Mouse (Mus musculus) embryonic facial prominence, embryonic 13.5 days (tissue): Measurements from ENCODE around the gene Ociad2. TPM values are rescaled to one million over a fixed set of nuclear protein-coding genes. Genes with fewer than 3 reads are reported as not detected.

ENCODE experiments used
- ATAC-seq: fragments of 200-750 bp; cut with Nextera tagmentation; 2 replicates; pipeline ENCODE4 v1.8.0; 2017; ENCODE audit warnings: low read depth; ENCODE audit not compliant: insufficient number of reproducible peaks, insufficient read depth, low FRiP score, low TSS enrichment
- H3K27ac ChIP-seq: fragments of 300-500 bp; sonication (generic); 2 replicates; pipeline ENCODE4 v1.5.1; 2015; ENCODE audit warnings: moderate library complexity, mild to moderate bottlenecking, inconsistent platforms
- H3K27me3 ChIP-seq: fragments of 300-500 bp; sonication (generic); 2 replicates; pipeline ENCODE4 v1.6.1; 2015; ENCODE audit warnings: mild to moderate bottlenecking, inconsistent platforms
- H3K36me3 ChIP-seq: fragments of 300-500 bp; sonication (generic); 2 replicates; pipeline ENCODE4 v1.6.1; 2015; ENCODE audit warnings: mild to moderate bottlenecking, inconsistent platforms
- H3K4me1 ChIP-seq: fragments of 300-500 bp; sonication (generic); 2 replicates; pipeline ENCODE4 v1.6.1; 2015; ENCODE audit warnings: inconsistent platforms
- H3K4me2 ChIP-seq: fragments of 300-500 bp; sonication (generic); 2 replicates; pipeline ENCODE4 v1.6.1; 2015; ENCODE audit warnings: moderate library complexity, mild to moderate bottlenecking, inconsistent platforms
- H3K4me3 ChIP-seq: fragments of 300-500 bp; sonication (generic); 2 replicates; pipeline ENCODE4 v1.5.1; 2015; ENCODE audit warnings: mild to moderate bottlenecking, inconsistent platforms
- H3K9ac ChIP-seq: fragments of 300-500 bp; sonication (generic); 2 replicates; pipeline ENCODE4 v1.6.1; 2015; ENCODE audit warnings: mild to moderate bottlenecking, inconsistent platforms
- H3K9me3 ChIP-seq: fragments of 300-500 bp; sonication (generic); 2 replicates; pipeline ENCODE4 v1.6.1; 2016; ENCODE audit warnings: inconsistent platforms
- WGBS: fragments of 180-500 bp; shearing (Covaris S2); methylation state at CpG from one replicate; pipeline ENCODE4 v1.1.7; 2015; ENCODE audit warnings: mixed read lengths; 5-methylcytosine and 5-hydroxymethylcytosine counted together
- polyA plus RNA-seq: library from polyadenylated mRNA; unstranded; fragments of >200 nt; fragmentation: Nextera tagmentation; extraction: Ambion mirVana; gene quantifications from 2 replicates; pipeline ENCODE4 v1.2.1, GENCODE M21; 2015

The Ociad2 gene
- polyA plus RNA-seq, 1 experiment from 2014 or later: 12.9 TPM

DNA sequence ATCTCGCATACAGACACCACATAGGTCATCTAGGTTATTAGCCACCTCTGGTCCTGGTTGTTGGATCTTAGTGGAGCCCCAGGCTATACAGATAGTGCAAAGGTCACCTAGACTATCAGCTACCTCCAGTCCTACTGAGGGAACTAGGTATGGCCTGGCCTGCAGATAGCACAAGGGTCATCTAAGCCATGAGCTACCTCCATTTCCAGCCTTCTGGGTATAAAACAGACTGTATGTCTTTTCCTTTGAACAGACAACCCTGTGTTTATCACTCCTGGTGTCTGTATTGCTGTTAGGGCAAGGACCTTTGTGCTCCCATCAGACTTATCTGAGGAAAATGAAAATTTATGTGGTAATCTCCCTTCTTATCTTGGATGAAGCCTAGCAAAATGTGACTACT, 11.0 kb upstream of the Ociad2 start:
- ATAC-seq: no peak
- no peaks in the 10 kb centered on the region for H3K9me3 ChIP-seq
- H3K9ac ChIP-seq: no peak overlapping the region
- 90% methylated on average over 1 of the region's 1 CpGs for WGBS
- no peak overlapping the region for H3K4me2 ChIP-seq
- no peak overlapping the region for H3K27ac ChIP-seq
- H3K27me3 ChIP-seq: 0 out of 2 replicates have a peak, but pooled peaks cover 4% of the 10 kb centered on the region
- H3K36me3 ChIP-seq: no peaks in the 10 kb centered on the region
- H3K4me1 ChIP-seq: 0 out of 2 replicates have a peak, but pooled peaks cover 4% of the 10 kb centered on the region
- no peak overlapping the region for H3K4me3 ChIP-seq

GRCm38 (mm10) chr5:73349514-73349913, 8.7 kb upstream of the Ociad2 start:
- Histone ChIP-seq H3K9ac (no peak overlapping the region), H3K4me2 (no peak overlapping the region), H3K9me3 (no peaks in the 10 kb centered on the region), H3K4me3 (no peak overlapping the region), H3K36me3 (no peaks in the 10 kb centered on the region), H3K27me3 (0 out of 2 replicates have a peak, but pooled peaks cover 4% of the 10 kb centered on the region), H3K4me1 (0 out of 2 replicates have a peak, but pooled peaks cover under 1% of the 10 kb centered on the region), H3K27ac (no peak overlapping the region)
- WGBS: 46% methylated on average over 5 of the region's 5 CpGs
- no peak for ATAC-seq

DNA sequence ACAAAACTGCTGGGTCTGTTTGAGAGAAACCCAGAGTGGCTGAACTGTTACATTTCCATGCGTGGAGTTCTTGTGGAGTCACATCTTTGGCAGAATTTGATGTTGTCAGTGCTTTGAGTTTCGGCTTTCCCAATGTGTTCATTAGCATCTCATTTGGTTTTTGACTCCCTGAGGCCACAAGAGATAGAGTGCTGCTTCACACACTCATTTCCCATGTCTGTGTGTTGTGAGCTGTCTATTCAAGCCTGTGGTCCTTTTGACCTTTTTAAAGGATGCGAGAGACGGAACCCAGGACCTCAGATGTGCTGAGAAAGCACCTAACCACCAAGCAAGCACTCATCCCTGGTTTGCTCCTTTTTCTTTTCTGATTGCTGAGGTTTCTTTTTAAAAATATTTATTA, 4.4 kb upstream of the Ociad2 start:
- ATAC-seq: no peak
- Histone ChIP-seq H3K27ac (no peak overlapping the region), H3K36me3 (no peaks in the 10 kb centered on the region), H3K27me3 (0 out of 2 replicates have a peak, but pooled peaks cover 4% of the 10 kb centered on the region), H3K4me2 (no peak overlapping the region), H3K9me3 (no peaks in the 10 kb centered on the region), H3K9ac (no peak overlapping the region), H3K4me1 (no peaks in the 10 kb centered on the region), H3K4me3 (no peak overlapping the region)
- WGBS: 91% methylated on average over 4 of the region's 4 CpGs

GRCm38 (mm10) chr5:73344310-73344709, 3.5 kb upstream of the Ociad2 start:
- no peaks in the 10 kb centered on the region for H3K4me1 ChIP-seq
- H3K36me3 ChIP-seq: no peaks in the 10 kb centered on the region
- 75% methylated on average over 10 of the region's 10 CpGs for WGBS
- H3K9ac ChIP-seq: no peak overlapping the region
- no peaks in the 10 kb centered on the region for H3K9me3 ChIP-seq
- H3K27me3 ChIP-seq: 0 out of 2 replicates have a peak, but pooled peaks cover 4% of the 10 kb centered on the region
- H3K4me2 ChIP-seq: no peak overlapping the region
- 0 out of 2 replicates have a peak, but pooled peaks have one; percentile 32 for ATAC-seq
- H3K4me3 ChIP-seq: no peak overlapping the region
- H3K27ac ChIP-seq: no peak overlapping the region

DNA sequence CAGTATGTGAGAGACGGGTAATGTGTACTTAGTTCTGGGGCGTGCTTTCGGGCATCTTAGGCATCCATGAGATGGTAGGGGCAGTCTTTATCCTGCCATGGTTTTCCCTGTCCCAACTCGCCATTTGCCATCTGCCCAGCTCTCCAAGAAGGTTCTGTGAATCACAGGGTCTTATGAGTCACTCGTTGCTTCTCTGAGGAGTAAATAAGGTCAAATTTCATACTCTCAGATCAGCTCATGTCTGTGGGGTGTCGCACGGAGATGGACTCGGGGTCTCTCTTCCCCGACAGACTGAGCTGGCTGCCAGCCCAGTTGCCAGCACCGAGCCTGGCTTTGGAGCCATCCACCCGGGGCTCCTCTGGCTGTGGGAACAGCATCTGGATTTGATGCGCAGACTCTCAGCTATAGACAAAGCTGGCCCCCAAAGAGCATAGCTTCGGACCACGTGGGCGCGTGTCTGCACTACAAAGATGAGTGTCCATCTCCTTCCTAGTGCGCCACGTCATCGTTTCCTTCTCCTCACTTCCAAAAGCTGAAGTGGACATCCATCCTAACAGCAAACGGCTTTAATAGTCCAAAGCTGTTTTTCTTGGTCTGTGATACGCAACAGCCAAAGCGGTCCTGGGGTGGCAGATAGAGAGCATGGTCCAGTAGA, 2.0 kb upstream of the Ociad2 start:
- Histone ChIP-seq H3K9me3 (no peaks in the 10 kb centered on the region), H3K9ac (no peak overlapping the region), H3K4me2 (no peak overlapping the region), H3K4me1 (peaks cover 6% of the 10 kb centered on the region; the same call in 1 of the 2 replicates), H3K27ac (no peak overlapping the region), H3K4me3 (no peak overlapping the region), H3K27me3 (0 out of 2 replicates have a peak, but pooled peaks cover 4% of the 10 kb centered on the region), H3K36me3 (no peaks in the 10 kb centered on the region)
- 69% methylated on average over 22 of the region's 22 CpGs for WGBS
- ATAC-seq: no peak

GRCm38 (mm10) chr5:73339779-73340722, 777 bp downstream of the Ociad2 start:
- no peak overlapping the region for H3K4me2 ChIP-seq
- WGBS: 79% methylated on average over 9 of the region's 9 CpGs
- no peaks in the 10 kb centered on the region for H3K36me3 ChIP-seq
- peaks cover 12% of the 10 kb centered on the region; the same call in 1 of the 2 replicates for H3K4me1 ChIP-seq
- H3K27ac ChIP-seq: no peak overlapping the region
- no peak overlapping the region for H3K4me3 ChIP-seq
- H3K9me3 ChIP-seq: no peaks in the 10 kb centered on the region
- H3K27me3 ChIP-seq: no peaks in the 10 kb centered on the region
- H3K9ac ChIP-seq: no peak overlapping the region
- no peak for ATAC-seq

GRCm38 (mm10) chr5:73338832-73339163, 2.0 kb downstream of the Ociad2 start:
- Histone ChIP-seq H3K27ac (no peak overlapping the region), H3K4me3 (peak overlapping the region; percentile 62)

GRCm38 (mm10) chr5:73337961-73338831, 2.6 kb downstream of the Ociad2 start:
- Histone ChIP-seq H3K4me2 (peak overlapping the region; percentile 88), H3K4me1 (peaks cover 12% of the 10 kb centered on the region; the same call in 1 of the 2 replicates), H3K36me3 (no peaks in the 10 kb centered on the region), H3K27ac (no peak overlapping the region), H3K4me3 (peak overlapping the region; percentile 62), H3K9me3 (no peaks in the 10 kb centered on the region), H3K27me3 (no peaks in the 10 kb centered on the region), H3K9ac (peak overlapping the region; percentile 78)
- WGBS: 3% methylated on average over 35 of the region's 41 CpGs
- peak; percentile 56; the same call in 1 of the 2 replicates for ATAC-seq

More at GRCm38 (mm10) chr5:73338832-73339163, 2.0 kb downstream of the Ociad2 start:
- peak overlapping the region; percentile 78 for H3K9ac ChIP-seq
- WGBS: 46% methylated on average over 14 of the region's 14 CpGs
- H3K36me3 ChIP-seq: no peaks in the 10 kb centered on the region
- H3K4me1 ChIP-seq: peaks cover 12% of the 10 kb centered on the region; the same call in 1 of the 2 replicates
- H3K4me2 ChIP-seq: peak overlapping the region; percentile 88
- H3K9me3 ChIP-seq: no peaks in the 10 kb centered on the region
- no peak for ATAC-seq
- H3K27me3 ChIP-seq: no peaks in the 10 kb centered on the region

- Histone ChIP-seq H3K27ac (no peak overlapping the region), H3K4me2 (no peak overlapping the region), H3K36me3 (no peaks in the 10 kb centered on the region), H3K4me3 (no peak overlapping the region), H3K9ac (no peak overlapping the region), H3K4me1 (peaks cover 12% of the 10 kb centered on the region; the same call in 1 of the 2 replicates), H3K9me3 (no peaks in the 10 kb centered on the region), H3K27me3 (no peaks in the 10 kb centered on the region)
- WGBS: 64% methylated on average over 5 of the region's 5 CpGs
- no peak for ATAC-seq
Measured at GRCm38 (mm10) chr5:73336448-73336847, 4.4 kb downstream of the Ociad2 start.

DNA sequence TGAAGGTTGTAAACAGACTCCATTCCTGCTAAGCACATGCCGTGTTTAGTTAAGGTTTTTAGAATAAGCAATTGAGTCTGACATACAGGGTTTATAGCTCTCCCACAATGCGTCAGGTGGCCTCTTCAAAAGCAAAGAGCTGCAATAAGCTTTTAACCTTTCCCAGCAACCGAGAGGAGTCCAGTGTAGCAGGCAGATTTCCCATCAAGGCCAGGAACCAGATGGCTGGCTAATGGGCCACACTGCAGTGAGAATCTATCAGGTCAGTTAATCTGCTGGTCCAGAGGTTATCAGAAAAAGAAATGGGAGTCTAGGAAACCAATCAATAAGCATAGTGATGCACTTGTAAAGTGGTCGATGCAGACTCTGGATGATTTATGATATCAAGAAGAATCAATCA, 9.8 kb downstream of the Ociad2 start:
- Histone ChIP-seq H3K4me1 (no peaks in the 10 kb centered on the region), H3K27ac (no peak overlapping the region), H3K9me3 (no peaks in the 10 kb centered on the region), H3K36me3 (no peaks in the 10 kb centered on the region), H3K4me3 (no peak overlapping the region), H3K27me3 (no peaks in the 10 kb centered on the region), H3K9ac (no peak overlapping the region), H3K4me2 (no peak overlapping the region)
- no peak for ATAC-seq
- 62% methylated on average over 4 of the region's 4 CpGs for WGBS
